Mouse (Mus musculus): Measurements from ENCODE around the gene Cdc42ep4. TPM values are rescaled to one million over a fixed set of nuclear protein-coding genes. Genes with fewer than 3 reads are reported as not detected.

The Cdc42ep4 gene
- polyA plus RNA-seq, 2 experiments: 47.3 to 49.6 TPM

- TF ChIP-seq POLR2A (IDR thresholded peaks at IDR 0.05; ENCODE audit: borderline replicate concordance, extremely low read depth, insufficient read depth, insufficient read length): no peak
- WGBS: 58% methylated on average over 6 of the region's 6 CpGs
- Histone ChIP-seq H3K27me3 (ENCODE audit: control insufficient read depth, insufficient read depth, low read length) (no peaks in the 10 kb centered on the region), H3K4me2 (replicated peaks; ENCODE audit: low read depth, low read length, severe bottlenecking) (no peak overlapping the region), H3K9me3 (ENCODE audit: control insufficient read depth, low read length) (no peaks in the 10 kb centered on the region), H3K4me1 (ENCODE audit: control insufficient read depth, insufficient read depth, low read length) (peaks cover 47% of the 10 kb centered on the region), H3K27ac (replicated peaks; ENCODE audit: low read depth, low read length) (peak overlapping the region; percentile 48; the same call in 1 of the 2 replicates), H3K4me3 (replicated peaks; ENCODE audit: low read length) (no peak overlapping the region), H3K9ac (ENCODE audit: low read depth, low read length, severe bottlenecking) (no peak overlapping the region), H3K36me3 (ENCODE audit: control insufficient read depth, insufficient read depth, low read length) (peaks cover 11% of the 10 kb centered on the region)
- no peak for ATAC-seq (ENCODE audit: low FRiP score, low read depth)
- no peak for DNase-seq (ENCODE audit: low spot score)
These were observed 16.5 kb downstream of the Cdc42ep4 start for GRCm38 (mm10) chr11:113735151-113735550.

GRCm38 (mm10) chr11:113733631-113734364 lies 17.9 kb downstream of the Cdc42ep4 start:
- H3K4me1 ChIP-seq (ENCODE audit: control insufficient read depth, insufficient read depth, low read length): peaks cover 56% of the 10 kb centered on the region
- H3K4me3 ChIP-seq (replicated peaks; ENCODE audit: low read length): no peak overlapping the region
- ATAC-seq (ENCODE audit: low FRiP score, low read depth) (no peak), DNase-seq (ENCODE audit: low spot score) (no peak)
- H3K27ac ChIP-seq (replicated peaks; ENCODE audit: low read depth, low read length): no peak overlapping the region; the same call in 1 of the 2 replicates
- WGBS: 63% methylated on average over 6 of the region's 6 CpGs
- no peaks in the 10 kb centered on the region for H3K9me3 ChIP-seq (ENCODE audit: control insufficient read depth, low read length)
- no peak for TF ChIP-seq POLR2A (IDR thresholded peaks at IDR 0.05; ENCODE audit: borderline replicate concordance, extremely low read depth, insufficient read depth, insufficient read length)
- H3K9ac ChIP-seq (ENCODE audit: low read depth, low read length, severe bottlenecking): no peak overlapping the region
- H3K4me2 ChIP-seq (replicated peaks; ENCODE audit: low read depth, low read length, severe bottlenecking): no peak overlapping the region
- H3K36me3 ChIP-seq (ENCODE audit: control insufficient read depth, insufficient read depth, low read length): peaks cover 19% of the 10 kb centered on the region
- no peaks in the 10 kb centered on the region for H3K27me3 ChIP-seq (ENCODE audit: control insufficient read depth, insufficient read depth, low read length)

DNA sequence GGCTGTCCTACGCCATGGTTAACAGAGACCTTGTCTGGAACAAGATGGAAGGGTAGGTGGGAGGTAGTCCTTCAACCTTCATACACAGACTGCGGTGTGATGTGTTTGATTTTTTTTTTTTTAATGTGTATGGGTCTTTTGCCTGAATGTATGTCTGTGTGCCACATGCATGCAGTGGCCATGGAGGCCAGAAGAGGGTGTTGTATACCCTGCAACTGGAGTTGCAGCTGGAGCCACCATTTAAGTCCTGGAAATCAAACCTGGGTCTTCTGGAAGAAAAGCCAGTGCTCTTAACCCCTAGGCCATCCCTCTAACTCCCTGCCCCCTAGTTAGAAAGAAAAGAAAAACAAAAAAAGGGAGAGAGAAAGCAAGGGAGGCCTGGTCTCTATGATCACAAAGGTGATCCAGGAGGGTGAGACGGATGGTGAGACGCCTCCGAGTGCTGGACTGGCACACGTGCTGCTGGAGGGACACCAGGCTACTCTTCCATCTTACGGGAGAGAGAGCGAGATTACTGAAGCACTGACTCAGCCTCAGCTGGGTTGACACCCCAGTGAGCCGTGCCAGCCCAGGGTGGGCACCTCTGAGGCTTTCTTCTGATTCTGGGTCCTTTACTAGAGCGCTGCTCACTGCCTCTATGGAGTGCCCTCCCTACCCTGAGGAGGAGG lies 19.6 kb downstream of the Cdc42ep4 start:
- H3K27me3 ChIP-seq (ENCODE audit: control insufficient read depth, insufficient read depth, low read length): no peaks in the 10 kb centered on the region
- no peak for DNase-seq (ENCODE audit: low spot score)
- no peak for ATAC-seq (ENCODE audit: low FRiP score, low read depth)
- no peak for TF ChIP-seq POLR2A (IDR thresholded peaks at IDR 0.05; ENCODE audit: borderline replicate concordance, extremely low read depth, insufficient read depth, insufficient read length)
- no peaks in the 10 kb centered on the region for H3K9me3 ChIP-seq (ENCODE audit: control insufficient read depth, low read length)
- peaks cover 31% of the 10 kb centered on the region for H3K36me3 ChIP-seq (ENCODE audit: control insufficient read depth, insufficient read depth, low read length)
- peaks cover 66% of the 10 kb centered on the region for H3K4me1 ChIP-seq (ENCODE audit: control insufficient read depth, insufficient read depth, low read length)
- no peak overlapping the region for H3K27ac ChIP-seq (replicated peaks; ENCODE audit: low read depth, low read length)
- no peak overlapping the region for H3K9ac ChIP-seq (ENCODE audit: low read depth, low read length, severe bottlenecking)
- H3K4me2 ChIP-seq (replicated peaks; ENCODE audit: low read depth, low read length, severe bottlenecking): no peak overlapping the region
- H3K4me3 ChIP-seq (replicated peaks; ENCODE audit: low read length): no peak overlapping the region
- 92% methylated on average over 10 of the region's 10 CpGs for WGBS

DNA sequence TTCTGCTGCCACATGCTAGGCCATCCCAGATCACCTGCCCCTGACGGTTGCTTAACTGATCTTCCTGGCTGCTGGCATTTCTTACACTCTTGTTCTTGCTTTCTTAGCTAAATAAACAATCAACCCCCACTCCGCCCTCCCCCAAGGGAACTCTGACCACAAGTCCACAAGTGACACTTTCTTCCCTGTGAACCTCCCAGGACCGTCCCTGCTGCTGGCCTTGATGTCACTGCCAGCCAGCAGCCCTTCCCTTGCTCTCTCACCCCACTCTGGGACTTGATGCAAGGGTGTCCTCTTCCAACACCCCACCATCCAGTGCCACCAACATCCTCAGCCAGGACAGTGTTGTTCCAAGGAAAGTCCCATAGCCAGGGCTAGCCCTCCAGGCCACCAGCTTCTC lies 20.8 kb downstream of the Cdc42ep4 start:
- no peak for TF ChIP-seq POLR2A (IDR thresholded peaks at IDR 0.05; ENCODE audit: borderline replicate concordance, extremely low read depth, insufficient read depth, insufficient read length)
- H3K27me3 ChIP-seq (ENCODE audit: control insufficient read depth, insufficient read depth, low read length): no peaks in the 10 kb centered on the region
- DNase-seq (ENCODE audit: low spot score): no peak
- H3K4me1 ChIP-seq (ENCODE audit: control insufficient read depth, insufficient read depth, low read length): peaks cover 70% of the 10 kb centered on the region
- peaks cover 36% of the 10 kb centered on the region for H3K36me3 ChIP-seq (ENCODE audit: control insufficient read depth, insufficient read depth, low read length)
- 72% methylated on average over 3 of the region's 3 CpGs for WGBS
- H3K9ac ChIP-seq (ENCODE audit: low read depth, low read length, severe bottlenecking): no peak overlapping the region
- no peak overlapping the region for H3K27ac ChIP-seq (replicated peaks; ENCODE audit: low read depth, low read length)
- ATAC-seq (ENCODE audit: low FRiP score, low read depth): no peak
- no peak overlapping the region for H3K4me2 ChIP-seq (replicated peaks; ENCODE audit: low read depth, low read length, severe bottlenecking)
- no peaks in the 10 kb centered on the region for H3K9me3 ChIP-seq (ENCODE audit: control insufficient read depth, low read length)
- H3K4me3 ChIP-seq (replicated peaks; ENCODE audit: low read length): no peak overlapping the region

DNA sequence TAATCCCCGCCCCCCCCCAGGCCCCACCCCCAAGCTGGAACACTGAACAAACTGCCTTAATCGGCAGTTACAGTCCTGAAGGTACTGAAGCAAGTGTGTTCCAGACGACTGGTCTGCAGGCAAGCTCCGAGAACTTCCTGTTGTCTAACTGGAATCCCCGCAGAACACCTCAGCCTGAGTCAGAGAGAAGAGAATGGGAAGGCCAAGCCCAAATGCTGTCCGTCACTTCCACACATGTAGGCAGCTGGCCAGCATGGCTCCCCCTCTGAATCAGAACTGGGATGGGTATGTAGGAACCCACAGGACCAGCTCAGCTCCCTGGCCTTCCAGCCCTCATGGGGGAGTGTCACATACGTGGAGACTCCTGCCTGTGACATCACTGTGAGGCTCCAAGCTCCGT lies 21.8 kb downstream of the Cdc42ep4 start:
- no peak overlapping the region for H3K4me2 ChIP-seq (replicated peaks; ENCODE audit: low read depth, low read length, severe bottlenecking)
- no peaks in the 10 kb centered on the region for H3K27me3 ChIP-seq (ENCODE audit: control insufficient read depth, insufficient read depth, low read length)
- no peak for DNase-seq (ENCODE audit: low spot score)
- H3K9me3 ChIP-seq (ENCODE audit: control insufficient read depth, low read length): no peaks in the 10 kb centered on the region
- peaks cover 61% of the 10 kb centered on the region for H3K4me1 ChIP-seq (ENCODE audit: control insufficient read depth, insufficient read depth, low read length)
- H3K4me3 ChIP-seq (replicated peaks; ENCODE audit: low read length): no peak overlapping the region
- ATAC-seq (ENCODE audit: low FRiP score, low read depth): no peak
- 29% methylated on average over 8 of the region's 8 CpGs for WGBS
- no peak overlapping the region for H3K9ac ChIP-seq (ENCODE audit: low read depth, low read length, severe bottlenecking)
- peaks cover 44% of the 10 kb centered on the region for H3K36me3 ChIP-seq (ENCODE audit: control insufficient read depth, insufficient read depth, low read length)
- TF ChIP-seq POLR2A (IDR thresholded peaks at IDR 0.05; ENCODE audit: borderline replicate concordance, extremely low read depth, insufficient read depth, insufficient read length): no peak
- H3K27ac ChIP-seq (replicated peaks; ENCODE audit: low read depth, low read length): no peak overlapping the region

Data from limb, embryonic 14.5 days (tissue).